Mouse (Mus musculus) forebrain, embryonic 15.5 days (tissue): ENCODE measurements around the gene Tubg1. TPM values are rescaled to one million over a fixed set of nuclear protein-coding genes. Genes with fewer than 3 reads are reported as not detected.

ENCODE experiments used
- ATAC-seq: fragments of 200-750 bp; cut with Nextera tagmentation; replicated peaks from 2 replicates; pipeline ENCODE4 v1.8.0; 2017; ENCODE audit warnings: mild to moderate bottlenecking, moderate TSS enrichment, moderate library complexity
- H3K27ac ChIP-seq: fragments of 300-500 bp; sonication (generic); replicated peaks from 2 replicates; pipeline ENCODE4 v1.5.1; 2015; ENCODE audit warnings: mild to moderate bottlenecking, inconsistent platforms
- H3K27me3 ChIP-seq: fragments of 300-500 bp; sonication (generic); 2 replicates; pipeline ENCODE4 v1.6.1; 2015; ENCODE audit warnings: inconsistent platforms
- H3K36me3 ChIP-seq: fragments of 300-500 bp; sonication (generic); 2 replicates; pipeline ENCODE4 v1.6.1; 2015; ENCODE audit warnings: mild to moderate bottlenecking, inconsistent platforms
- H3K4me1 ChIP-seq: fragments of 300-500 bp; sonication (generic); 2 replicates; pipeline ENCODE4 v1.6.1; 2015; ENCODE audit warnings: inconsistent platforms
- H3K4me2 ChIP-seq: fragments of 300-500 bp; sonication (generic); replicated peaks from 2 replicates; pipeline ENCODE4 v1.6.1; 2015; ENCODE audit warnings: mild to moderate bottlenecking, inconsistent platforms
- H3K4me3 ChIP-seq: fragments of 300-500 bp; sonication (generic); 2 replicates; pipeline ENCODE4 v1.5.1; 2015; ENCODE audit warnings: mild to moderate bottlenecking, inconsistent platforms
- H3K9ac ChIP-seq: fragments of 300-500 bp; sonication (generic); replicated peaks from 2 replicates; pipeline ENCODE4 v1.6.1; 2015; ENCODE audit warnings: mild to moderate bottlenecking, inconsistent platforms
- H3K9me3 ChIP-seq: fragments of 300-500 bp; sonication (generic); 2 replicates; pipeline ENCODE4 v1.6.1; 2016; ENCODE audit warnings: inconsistent platforms
- WGBS: fragments of 180-500 bp; shearing (Covaris S2); methylation state at CpG from one replicate; pipeline ENCODE4 v1.1.7; 2015; ENCODE audit warnings: mixed read lengths; 5-methylcytosine and 5-hydroxymethylcytosine counted together
- microRNA-seq: library from miRNA; unstranded; fragments of <30 nt; microRNA quantifications from one replicate; pipeline ENCODE4, GENCODE M21; 2016
- polyA plus RNA-seq: library from polyadenylated mRNA; unstranded; fragments of >200 nt; fragmentation: Nextera tagmentation; extraction: Ambion mirVana; gene quantifications from 2 replicates; pipeline ENCODE4 v1.2.1, GENCODE M21; 2015

Gene Tubg1
- polyA plus RNA-seq, 1 experiment from 2014 or later: 96.1 TPM

GRCm38 (mm10) chr11:101171721-101172433 is 52.1 kb downstream of the Tubg1 start:
- Histone ChIP-seq H3K9me3 (no peaks in the 10 kb centered on the region), H3K4me3 (peak overlapping the region; percentile 50), H3K4me2 (peak overlapping the region; percentile 80), H3K9ac (peak overlapping the region; percentile 46), H3K36me3 (no peaks in the 10 kb centered on the region), H3K27ac (peak overlapping the region; percentile 74), H3K27me3 (peaks cover 50% of the 10 kb centered on the region), H3K4me1 (peaks cover 71% of the 10 kb centered on the region)
- ATAC-seq: peak; percentile 63
- WGBS: 0% methylated on average over 31 of the region's 31 CpGs

DNA sequence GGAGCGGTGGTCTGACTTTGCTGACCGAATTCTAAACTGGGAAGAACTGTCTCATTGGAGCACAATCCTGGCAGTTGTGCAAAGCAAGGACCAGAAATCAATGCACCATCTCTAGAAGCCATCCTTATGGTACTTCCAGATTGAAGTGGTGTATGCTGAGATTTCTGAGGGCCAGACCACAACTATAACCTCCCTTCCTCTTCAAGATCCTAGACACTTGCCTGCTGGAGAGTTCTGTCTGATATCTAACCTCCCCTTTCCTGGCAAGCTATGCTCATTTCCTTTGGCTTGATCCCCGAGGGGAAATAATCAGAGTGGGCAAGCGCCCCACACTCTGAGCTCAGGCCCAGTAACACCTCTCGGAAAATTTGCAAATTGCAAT is 52.7 kb downstream of the Tubg1 start:
- ATAC-seq: no peak
- Histone ChIP-seq H3K9me3 (no peaks in the 10 kb centered on the region), H3K27ac (peak overlapping the region; percentile 74), H3K4me2 (peak overlapping the region; percentile 80), H3K4me3 (peak overlapping the region; percentile 50), H3K4me1 (peaks cover 76% of the 10 kb centered on the region), H3K27me3 (peaks cover 50% of the 10 kb centered on the region), H3K9ac (peak overlapping the region; percentile 46), H3K36me3 (no peaks in the 10 kb centered on the region)
- 4% methylated on average over 4 of the region's 5 CpGs for whole genome bisulfite sequencing

DNA sequence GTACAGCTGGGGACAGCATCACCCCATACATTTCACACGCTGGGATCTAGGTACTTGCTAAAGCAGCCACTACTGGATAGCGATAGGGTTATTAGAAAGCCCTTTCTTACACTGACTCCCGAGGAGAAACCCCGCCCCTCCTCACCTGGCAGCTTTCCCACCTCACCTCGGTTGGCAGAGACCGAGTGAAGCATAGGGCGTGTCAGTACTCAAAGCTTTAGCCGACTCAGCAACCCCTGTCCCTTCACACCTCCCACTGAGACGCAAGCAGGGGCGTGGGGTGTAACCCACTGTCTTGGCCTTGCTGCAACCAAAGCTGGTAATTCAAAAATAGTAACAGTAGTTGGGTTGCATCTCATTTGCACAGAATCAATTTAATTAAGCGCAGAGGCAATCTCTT is 53.4 kb downstream of the Tubg1 start:
- Histone ChIP-seq H3K4me3 (peak overlapping the region; percentile 39; the same call in 1 of the 2 replicates), H3K9ac (no peak overlapping the region), H3K36me3 (no peaks in the 10 kb centered on the region), H3K4me2 (peak overlapping the region; percentile 77), H3K9me3 (no peaks in the 10 kb centered on the region), H3K27me3 (peaks cover 50% of the 10 kb centered on the region), H3K4me1 (peaks cover 79% of the 10 kb centered on the region), H3K27ac (no peak overlapping the region)
- ATAC-seq: no peak
- 6% methylated on average over 11 of the region's 11 CpGs for WGBS

DNA sequence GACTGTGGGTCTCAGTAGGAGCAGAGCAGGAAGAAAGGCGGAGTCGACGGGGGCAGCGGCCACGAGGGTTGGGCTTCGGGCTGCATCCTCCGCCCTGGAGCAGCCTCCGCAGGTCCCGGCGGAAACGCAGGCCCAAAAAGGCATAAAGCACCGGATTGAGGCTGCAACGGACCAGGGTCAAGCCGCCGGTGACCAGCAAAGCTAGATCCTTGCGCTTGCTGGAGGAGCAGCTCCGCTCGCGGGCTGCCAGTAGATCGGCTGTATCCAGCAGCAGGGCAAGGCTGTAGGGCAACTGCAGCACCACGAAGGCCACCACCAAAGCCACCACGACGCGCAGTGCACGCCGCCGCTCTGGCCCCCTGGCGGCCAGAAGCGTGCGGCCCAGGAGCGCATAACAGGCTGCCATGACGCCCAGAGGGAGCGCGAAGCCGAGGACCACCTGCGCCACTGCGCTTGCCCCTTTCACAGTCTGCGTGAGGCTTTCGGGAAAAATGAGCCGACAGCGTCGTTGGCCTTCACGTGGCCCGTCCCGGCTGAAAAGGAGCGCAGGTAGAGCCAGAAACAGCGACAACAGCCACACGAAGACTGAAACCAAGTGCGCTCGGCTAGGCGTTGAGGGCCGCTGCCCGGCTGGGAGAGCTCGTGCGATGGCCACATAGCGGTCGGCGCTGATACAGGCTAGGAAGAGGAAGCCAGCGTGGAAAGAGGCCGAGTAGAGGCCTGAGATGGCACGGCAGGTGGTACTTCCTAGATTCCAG is 54.1 kb downstream of the Tubg1 start:
- peak; percentile 51 for ATAC-seq
- H3K4me2 ChIP-seq: peak overlapping the region; percentile 77
- H3K36me3 ChIP-seq: no peaks in the 10 kb centered on the region
- H3K9me3 ChIP-seq: no peaks in the 10 kb centered on the region
- H3K27ac ChIP-seq: peak overlapping the region; percentile 42; the same call in 1 of the 2 replicates
- peaks cover 79% of the 10 kb centered on the region for H3K4me1 ChIP-seq
- WGBS: under 1% methylated on average over 61 of the region's 61 CpGs
- peaks cover 50% of the 10 kb centered on the region for H3K27me3 ChIP-seq
- peak overlapping the region; percentile 39 for H3K4me3 ChIP-seq
- H3K9ac ChIP-seq: peak overlapping the region; percentile 42

DNA sequence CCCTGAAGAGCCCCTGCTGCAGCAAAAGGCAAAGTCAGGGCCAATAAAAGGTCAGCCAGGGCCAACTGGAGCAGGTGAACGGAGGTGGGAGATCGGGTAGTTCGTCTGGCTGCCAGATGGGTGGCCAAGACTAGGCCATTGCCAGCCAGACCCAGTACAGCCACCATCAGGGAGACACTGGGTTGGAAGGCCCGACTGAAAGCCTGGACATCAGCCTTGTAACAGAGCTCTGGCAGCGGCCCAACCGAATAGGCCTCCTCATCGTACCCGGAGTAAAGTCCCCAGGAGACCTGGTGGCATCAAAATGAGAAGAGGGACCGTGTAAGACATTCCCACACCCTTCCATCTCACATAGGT is 54.6 kb downstream of the Tubg1 start:
- H3K36me3 ChIP-seq: no peaks in the 10 kb centered on the region
- H3K4me1 ChIP-seq: peaks cover 74% of the 10 kb centered on the region
- peak overlapping the region; percentile 42 for H3K9ac ChIP-seq
- ATAC-seq: no peak
- H3K27me3 ChIP-seq: peaks cover 45% of the 10 kb centered on the region
- no peaks in the 10 kb centered on the region for H3K9me3 ChIP-seq
- H3K27ac ChIP-seq: no peak overlapping the region
- WGBS: 35% methylated on average over 9 of the region's 9 CpGs
- peak overlapping the region; percentile 39 for H3K4me3 ChIP-seq
- H3K4me2 ChIP-seq: peak overlapping the region; percentile 77

- ATAC-seq: no peak
- H3K4me2 ChIP-seq: peak within 1 kb of the TSS; percentile 77
- no peak within 1 kb of the TSS for H3K27ac ChIP-seq
- peaks cover 67% of the 10 kb centered on the region for H3K4me1 ChIP-seq
- WGBS: 22% methylated on average over 14 of the region's 14 CpGs
- peaks cover 39% of the 10 kb centered on the region for H3K27me3 ChIP-seq
- peak within 1 kb of the TSS; percentile 42 for H3K9ac ChIP-seq
- peak within 1 kb of the TSS; percentile 39 for H3K4me3 ChIP-seq
- H3K36me3 ChIP-seq: no peaks in the 10 kb centered on the region
- no peaks in the 10 kb centered on the region for H3K9me3 ChIP-seq
Observed at GRCm38 (mm10) chr11:101174851-101175628, 55.3 kb downstream of the Tubg1 start, which contains the start of gene Ccr10. Gene Ccr10 (minus strand): TSS chr11:101175443.

DNA sequence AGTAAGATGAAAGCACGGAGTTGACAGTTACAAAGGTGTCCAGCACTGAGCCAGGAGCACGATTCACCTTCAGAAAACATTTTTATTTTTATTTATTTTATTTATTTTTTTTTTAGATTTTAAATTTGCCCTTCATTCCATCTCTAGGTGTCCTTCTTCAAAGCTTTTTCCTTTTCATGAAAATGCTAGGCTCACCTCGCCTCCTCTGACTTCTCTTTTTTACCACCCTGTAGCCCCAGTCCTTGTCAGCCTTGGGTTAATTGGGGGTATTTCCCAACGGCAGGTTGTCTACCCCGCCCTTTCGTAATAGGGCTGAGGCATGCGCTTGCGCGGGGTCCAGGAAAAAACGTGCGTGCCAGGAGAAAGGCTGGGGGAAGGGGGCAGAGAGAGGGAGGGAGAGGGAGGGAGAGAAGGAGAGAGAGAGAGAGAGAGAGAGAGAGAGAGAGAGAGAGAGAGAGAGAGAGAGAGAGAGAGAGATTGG is 55.9 kb downstream of the Tubg1 start:
- Histone ChIP-seq H3K9me3 (no peaks in the 10 kb centered on the region), H3K27me3 (peaks cover 39% of the 10 kb centered on the region), H3K9ac (no peak overlapping the region), H3K4me3 (peak overlapping the region; percentile 39), H3K4me1 (peaks cover 61% of the 10 kb centered on the region), H3K4me2 (peak overlapping the region; percentile 50), H3K27ac (no peak overlapping the region), H3K36me3 (no peaks in the 10 kb centered on the region)
- no peak for ATAC-seq
- 11% methylated on average over 11 of the region's 11 CpGs for WGBS

Small RNA genes lying within 50 kb of the gene (microRNA-seq; reads per million reads assigned to microRNA genes)
- gene Gm27626: not detected

Other genes starting within 250 kb of the Tubg1 start
- gene Stat3, start 180.4 kb upstream of the Tubg1 start, polyA plus RNA-seq: 31.1 and 32.3 TPM in 2 replicates
- gene Cavin1, start 149.1 kb upstream of the Tubg1 start, polyA plus RNA-seq: 29.4 and 30.1 TPM in 2 replicates
- 84.3 and 84.6 TPM in 2 replicates for gene Atp6v0a1, start 110.5 kb upstream of the Tubg1 start, polyA plus RNA-seq
- 7.9 and 8.1 TPM in 2 replicates for gene Naglu, start 49.9 kb upstream of the Tubg1 start, polyA plus RNA-seq
- 0.17 and 0.27 TPM in 2 replicates for gene Hsd17b1, start 41.5 kb upstream of the Tubg1 start, polyA plus RNA-seq
- gene Coasy, start 37.4 kb upstream of the Tubg1 start, polyA plus RNA-seq: 47.8 and 52.7 TPM in 2 replicates
- gene Mlx, start 32.7 kb upstream of the Tubg1 start, polyA plus RNA-seq: 92.9 and 96.5 TPM in 2 replicates
- 40.5 and 45.0 TPM in 2 replicates for gene Psmc3ip, start 24.5 kb upstream of the Tubg1 start, polyA plus RNA-seq
- 25.1 and 27.7 TPM in 2 replicates for gene Retreg3, start within 50 bp of the Tubg1 start, polyA plus RNA-seq
- 31.2 and 32.8 TPM in 2 replicates for gene Tubg2, start 36.0 kb downstream of the Tubg1 start, polyA plus RNA-seq
- 0.77 and 0.98 TPM in 2 replicates for gene Cntnap1, start 50.6 kb downstream of the Tubg1 start, polyA plus RNA-seq
- 5.8 and 6.5 TPM in 2 replicates for gene Plekhh3, start 51.4 kb downstream of the Tubg1 start, polyA plus RNA-seq
- gene Ccr10, start 55.5 kb downstream of the Tubg1 start, polyA plus RNA-seq: 0.14 and 0.19 TPM in 2 replicates
- gene Ezh1, start 106.5 kb downstream of the Tubg1 start, polyA plus RNA-seq: 19.6 and 21.4 TPM in 2 replicates
- gene Ramp2, start 126.1 kb downstream of the Tubg1 start, polyA plus RNA-seq: 53.4 and 61.3 TPM in 2 replicates
- 87.7 and 92.9 TPM in 2 replicates for gene Vps25, start 133.8 kb downstream of the Tubg1 start, polyA plus RNA-seq
- 4.8 and 5.5 TPM in 2 replicates for gene Wnk4, start 140.6 kb downstream of the Tubg1 start, polyA plus RNA-seq
- gene Cntd1, start 159.1 kb downstream of the Tubg1 start, polyA plus RNA-seq: 1.4 and 1.5 TPM in 2 replicates
- 208 and 211 TPM in 2 replicates for gene Coa3, start 159.2 kb downstream of the Tubg1 start, polyA plus RNA-seq
- gene Becn1, start 182.3 kb downstream of the Tubg1 start, polyA plus RNA-seq: 186 and 200 TPM in 2 replicates
- gene Psme3, start 196.3 kb downstream of the Tubg1 start, polyA plus RNA-seq: 129 and 140 TPM in 2 replicates
- gene Aoc2, start 205.1 kb downstream of the Tubg1 start, polyA plus RNA-seq: 2.1 and 2.2 TPM in 2 replicates
- gene Aoc3, start 210.7 kb downstream of the Tubg1 start, polyA plus RNA-seq: 0.05 TPM in 1 of 2 replicates, not detected in the other
- not detected in 2 replicates for gene G6pc, start 247.6 kb downstream of the Tubg1 start, polyA plus RNA-seq